Mouse (Mus musculus): Measurements from ENCODE around the gene Hoxc11. TPM values are rescaled to one million over a fixed set of nuclear protein-coding genes. Genes with fewer than 3 reads are reported as not detected.

The Hoxc11 gene
- polyA plus RNA-seq, 1 experiment: 4.0 TPM

- DNase-seq (ENCODE audit: low spot score): no peak
Measured at GRCm38 (mm10) chr15:102965003-102965891, 11.0 kb downstream of the Hoxc11 start.

DNA sequence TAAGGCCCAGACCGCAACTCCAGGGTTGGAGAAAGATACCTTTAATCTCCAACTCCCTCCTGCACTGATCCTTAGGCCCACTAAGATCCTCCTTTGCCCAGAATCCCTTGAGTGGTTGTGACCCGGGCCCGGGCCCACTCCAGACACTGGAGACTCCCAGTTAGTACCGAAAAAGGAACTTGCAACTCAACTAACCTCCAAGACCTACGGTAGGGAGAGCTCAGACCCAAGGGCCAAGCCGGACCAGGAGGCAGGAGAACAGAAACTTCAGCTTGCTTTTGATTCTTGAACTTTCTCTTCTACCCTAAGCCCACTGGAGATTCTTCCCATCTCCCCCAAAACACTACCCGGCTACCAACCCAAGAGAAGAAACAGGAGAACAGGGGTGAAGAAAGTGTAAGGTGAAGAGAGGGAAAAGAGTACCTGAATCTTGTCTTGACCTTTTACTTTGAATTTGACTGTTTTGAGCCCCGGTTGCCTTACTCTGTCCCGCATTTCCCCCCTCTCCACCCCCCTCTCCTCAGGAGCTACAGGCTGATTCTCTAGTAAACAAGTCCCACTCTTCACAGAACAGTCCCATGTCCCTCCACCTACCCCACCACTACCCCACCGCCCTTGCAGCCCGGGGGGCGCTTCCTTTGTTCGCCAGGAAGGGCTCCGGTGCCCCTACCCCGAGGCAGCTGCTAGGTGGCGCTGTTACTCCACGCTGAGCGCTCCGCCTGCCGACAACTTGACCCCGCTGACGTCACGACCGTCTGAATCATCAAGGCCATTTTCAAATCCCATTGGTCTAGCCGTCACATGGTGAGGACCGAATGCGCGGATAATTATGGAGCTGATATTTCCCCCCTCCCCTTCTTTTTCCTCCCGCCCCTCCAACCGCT is 11.9 kb downstream of the Hoxc11 start:
- DNase-seq (ENCODE audit: low spot score): peak; percentile 65

DNA sequence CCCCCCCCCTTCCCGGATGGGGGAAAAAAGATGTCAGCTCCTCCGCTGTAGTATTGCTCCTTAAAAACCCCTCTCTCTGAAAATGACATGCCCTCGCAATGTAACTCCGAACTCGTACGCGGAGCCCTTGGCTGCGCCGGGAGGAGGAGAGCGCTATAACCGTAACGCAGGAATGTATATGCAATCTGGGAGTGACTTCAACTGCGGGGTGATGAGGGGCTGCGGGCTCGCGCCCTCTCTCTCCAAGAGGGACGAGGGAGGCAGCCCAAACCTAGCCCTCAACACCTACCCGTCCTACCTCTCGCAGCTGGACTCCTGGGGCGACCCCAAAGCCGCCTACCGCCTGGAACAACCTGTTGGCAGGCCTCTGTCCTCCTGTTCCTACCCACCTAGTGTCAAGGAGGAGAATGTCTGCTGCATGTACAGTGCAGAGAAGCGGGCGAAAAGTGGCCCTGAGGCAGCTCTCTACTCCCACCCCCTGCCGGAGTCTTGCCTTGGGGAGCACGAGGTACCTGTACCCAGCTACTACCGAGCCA is 12.6 kb downstream of the Hoxc11 start, which contains the start of gene Hoxc10:
Gene Hoxc10 (plus strand): TSS at position 21 of the 536 bp plus-strand sequence.
- no peak for DNase-seq (ENCODE audit: low spot score)

DNA sequence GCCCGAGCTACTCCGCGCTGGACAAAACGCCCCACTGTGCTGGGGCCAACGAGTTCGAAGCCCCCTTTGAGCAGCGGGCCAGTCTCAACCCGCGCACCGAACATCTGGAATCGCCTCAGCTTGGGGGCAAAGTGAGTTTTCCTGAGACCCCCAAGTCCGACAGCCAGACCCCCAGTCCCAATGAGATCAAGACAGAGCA is 13.0 kb downstream of the Hoxc11 start, which contains the start of gene Hoxc5:
Gene Hoxc5 (plus strand): TSS at position 132 of the 199 bp plus-strand sequence.
- no peak for DNase-seq (ENCODE audit: low spot score)

GRCm38 (mm10) chr15:102967511-102968397 is 13.5 kb downstream of the Hoxc11 start:
- DNase-seq (ENCODE audit: low spot score): no peak

DNA sequence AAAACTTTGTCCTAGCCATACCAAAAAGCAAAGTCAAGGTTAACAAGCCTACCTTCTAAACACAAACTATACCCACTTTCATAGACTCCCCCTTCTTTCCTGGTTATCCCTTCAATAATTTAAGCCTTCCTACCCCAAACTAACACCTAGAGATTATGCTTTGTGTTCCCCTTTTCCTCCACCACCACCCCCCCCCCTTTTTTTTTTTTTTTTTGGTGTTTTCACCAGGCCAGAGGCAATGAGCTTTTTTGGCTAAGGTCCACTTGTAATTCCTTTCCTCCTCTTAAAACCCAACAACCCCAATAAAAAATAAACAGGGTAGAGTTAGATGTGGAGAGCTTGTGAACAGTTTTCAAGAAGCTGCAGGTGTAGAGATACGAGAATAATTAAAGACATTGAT is 15.1 kb downstream of the Hoxc11 start:
- no peak for DNase-seq (ENCODE audit: low spot score)

GRCm38 (mm10) chr15:102970740-102971139 is 16.5 kb downstream of the Hoxc11 start:
- DNase-seq (ENCODE audit: low spot score): no peak

GRCm38 (mm10) chr15:102972254-102972653 is 18.0 kb downstream of the Hoxc11 start:
- DNase-seq (ENCODE audit: low spot score): no peak

GRCm38 (mm10) chr15:102972753-102973152 is 18.5 kb downstream of the Hoxc11 start:
- DNase-seq (ENCODE audit: low spot score): no peak

DNA sequence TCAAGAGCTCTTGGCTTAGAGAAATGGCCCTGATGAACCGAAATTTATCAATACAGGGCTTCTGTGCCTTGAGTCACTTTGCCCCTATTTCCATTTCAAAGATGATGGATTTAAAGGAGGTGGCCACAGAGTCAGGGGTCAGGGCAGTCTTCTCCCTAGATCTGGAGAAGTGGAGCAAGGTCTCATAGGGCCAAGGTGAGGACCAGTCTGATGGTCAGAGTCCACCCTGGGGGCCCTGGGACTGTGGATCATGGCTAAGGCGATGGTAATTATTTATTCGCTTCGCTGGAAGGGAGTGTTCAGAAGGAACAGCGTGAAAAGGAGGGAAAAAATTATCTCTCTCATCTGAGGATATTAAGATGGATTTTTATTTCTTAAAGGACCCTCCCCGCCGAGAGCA is 20.8 kb downstream of the Hoxc11 start:
- no peak for DNase-seq (ENCODE audit: low spot score)

DNA sequence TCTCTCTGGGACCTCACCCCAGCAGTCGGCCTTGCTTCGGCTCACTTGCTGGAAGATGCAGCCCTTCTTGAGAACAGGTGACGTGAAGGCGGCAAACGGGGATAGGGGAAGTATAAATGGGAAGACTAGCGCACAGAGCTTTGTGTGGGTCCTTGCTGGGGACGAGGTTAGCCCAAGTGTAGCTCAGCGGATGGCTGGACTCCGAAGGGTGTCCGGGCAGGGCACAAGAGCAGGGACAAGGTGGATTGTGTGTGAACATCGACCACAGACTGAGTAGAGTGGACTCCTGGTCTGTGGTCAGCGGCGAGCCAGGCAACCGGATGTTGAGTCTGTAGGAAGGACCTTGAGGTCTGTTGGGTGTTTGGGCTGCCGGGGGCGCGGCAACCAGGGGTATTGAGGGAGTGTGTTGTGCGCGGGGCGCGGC is 21.5 kb downstream of the Hoxc11 start:
- DNase-seq (ENCODE audit: low spot score): peak; percentile 20

- DNase-seq (ENCODE audit: low spot score): peak; percentile 21
Measured at GRCm38 (mm10) chr15:102976171-102976570, 21.9 kb downstream of the Hoxc11 start, which contains the start of gene Hoxc9. Hoxc9 (plus strand) TSS chr15:102976439.

- peak; percentile 25 for DNase-seq (ENCODE audit: low spot score)
Measured at GRCm38 (mm10) chr15:102976631-102977422, 22.6 kb downstream of the Hoxc11 start.

GRCm38 (mm10) chr15:102977423-102977974 is 23.3 kb downstream of the Hoxc11 start:
- no peak for DNase-seq (ENCODE audit: low spot score)

DNA sequence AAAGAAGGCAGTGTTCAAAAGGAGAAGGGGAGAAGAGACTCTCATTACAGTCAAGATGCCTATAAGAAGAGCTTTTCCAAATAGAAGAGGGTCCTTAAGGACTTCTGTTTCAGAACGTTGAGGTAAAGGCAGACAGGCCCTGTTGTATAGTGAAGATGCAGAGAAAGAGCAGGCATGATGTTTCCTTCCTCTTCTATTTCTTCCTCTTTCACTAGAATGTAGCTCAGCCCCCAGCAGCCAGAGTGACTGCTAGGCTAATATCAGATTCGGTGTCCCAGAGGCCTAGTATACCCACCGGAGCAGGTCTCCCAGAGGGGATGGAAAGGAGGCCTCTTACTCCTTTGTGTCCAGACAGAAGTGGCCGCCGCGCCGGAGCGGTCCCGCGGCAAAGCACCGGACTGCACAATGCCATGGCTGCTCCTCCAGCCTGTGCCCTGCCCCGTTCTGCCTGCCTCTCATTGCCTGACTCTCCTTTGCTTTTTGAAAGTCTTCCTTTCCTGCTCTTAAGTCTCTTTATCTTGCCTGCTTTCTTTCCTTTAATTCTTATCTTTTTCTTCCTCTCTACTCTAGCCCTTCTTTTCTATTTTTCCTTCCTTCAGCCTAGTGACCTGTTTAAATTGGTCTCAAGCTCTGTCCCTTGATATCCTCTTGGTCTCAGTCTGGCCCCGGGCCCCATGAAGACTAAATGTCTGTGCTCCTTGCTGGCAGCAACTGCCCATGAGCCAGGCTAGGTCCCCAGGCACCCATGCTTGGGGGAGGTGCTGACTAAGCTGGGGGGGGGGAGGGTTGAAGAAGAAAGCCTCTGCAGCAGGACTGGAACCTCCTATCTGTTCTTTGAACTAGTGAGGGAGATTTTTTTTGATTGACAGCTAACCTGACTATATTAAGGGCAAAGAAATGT is 24.6 kb downstream of the Hoxc11 start:
- DNase-seq (ENCODE audit: low spot score): no peak

- DNase-seq (ENCODE audit: low spot score): no peak
Measured at GRCm38 (mm10) chr15:102979936-102980335, 25.7 kb downstream of the Hoxc11 start.

DNA sequence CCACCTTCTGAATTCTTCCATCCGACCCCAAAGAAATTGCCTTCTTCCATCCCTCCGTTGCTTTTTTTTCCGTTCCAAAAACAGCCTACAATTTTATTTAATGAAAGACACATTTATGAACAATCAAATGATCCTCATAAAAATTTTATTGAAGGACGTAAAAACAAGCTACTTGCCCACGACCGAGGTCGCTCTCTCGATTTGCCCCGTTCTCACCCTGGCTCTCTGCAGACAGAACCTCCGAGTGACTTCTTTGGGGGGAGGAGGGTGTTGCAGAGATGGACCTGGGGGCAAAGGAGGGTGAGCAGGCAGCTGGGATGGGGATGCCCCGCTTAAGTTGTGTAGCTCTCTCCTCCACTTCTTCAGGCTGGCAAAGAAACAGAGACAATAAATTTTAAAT is 26.1 kb downstream of the Hoxc11 start:
- no peak for DNase-seq (ENCODE audit: low spot score)

- DNase-seq (ENCODE audit: low spot score): no peak
Measured at GRCm38 (mm10) chr15:102980912-102981311, 26.7 kb downstream of the Hoxc11 start.

Measured in urinary bladder, adult 2 months (tissue).